Mouse (Mus musculus): ENCODE measurements around the gene Rnf126. TPM values are rescaled to one million over a fixed set of nuclear protein-coding genes. Genes with fewer than 3 reads are reported as not detected.
A peak's percentile ranks its signal among the peaks of the same experiment; 100 is the strongest.

The Rnf126 gene
- polyA plus RNA-seq, 1 experiment from 2014 or later = 98.8 TPM

GRCm38 (mm10) chr10:79721089-79721488, 45.7 kb downstream of the Rnf126 start:
- Histone ChIP-seq H3K27me3 (peaks cover 45% of the 10 kb centered on the region), H3K4me1 (peaks cover 16% of the 10 kb centered on the region), H3K4me3 (no peak overlapping the region), H3K9me3 (no peaks in the 10 kb centered on the region), H3K36me3 (no peaks in the 10 kb centered on the region), H3K9ac (replicated peaks) (no peak overlapping the region), H3K27ac (replicated peaks) (no peak overlapping the region), H3K4me2 (replicated peaks) (no peak overlapping the region)
- no peak for ATAC-seq (ENCODE audit: low FRiP score, low read depth)
- 68% methylated on average over 5 of the region's 5 CpGs for WGBS

- WGBS = 5% methylated on average over 43 of the region's 43 CpGs
These were observed 49.0 kb downstream of the Rnf126 start for GRCm38 (mm10) chr10:79717640-79718357.

DNA sequence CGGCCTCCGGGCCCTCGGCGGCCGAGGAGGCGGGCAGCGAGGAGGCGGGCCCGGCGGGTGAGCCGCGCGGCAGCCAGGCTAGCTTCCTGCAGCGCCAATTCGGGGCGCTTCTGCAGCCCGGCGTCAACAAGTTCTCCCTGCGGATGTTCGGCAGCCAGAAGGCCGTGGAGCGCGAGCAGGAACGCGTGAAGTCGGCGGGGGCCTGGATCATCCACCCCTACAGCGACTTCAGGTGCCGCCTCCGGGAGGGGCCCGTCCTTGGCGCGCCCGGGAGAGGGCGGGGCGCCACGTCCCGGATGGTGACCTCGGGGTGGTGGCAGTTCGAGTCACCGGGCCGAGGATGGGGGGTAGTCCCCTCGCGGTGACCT, 49.8 kb downstream of the Rnf126 start:
- peaks cover 18% of the 10 kb centered on the region for H3K4me1 ChIP-seq
- 0 out of 2 replicates have a peak, but pooled peaks have one; percentile 21 for ATAC-seq (ENCODE audit: low FRiP score, low read depth)
- peaks cover 62% of the 10 kb centered on the region for H3K27me3 ChIP-seq
- H3K4me2 ChIP-seq (replicated peaks) = peak overlapping the region; percentile 95
- H3K27ac ChIP-seq (replicated peaks) = no peak overlapping the region
- peak overlapping the region; percentile 58 for H3K9ac ChIP-seq (replicated peaks)
- H3K36me3 ChIP-seq = peaks cover 4% of the 10 kb centered on the region
- H3K4me3 ChIP-seq = peak overlapping the region; percentile 64
- H3K9me3 ChIP-seq = no peaks in the 10 kb centered on the region
- under 1% methylated on average over 39 of the region's 44 CpGs for WGBS

More at GRCm38 (mm10) chr10:79717640-79718357, 49.0 kb downstream of the Rnf126 start:
- H3K27ac ChIP-seq (replicated peaks) = no peak overlapping the region
- H3K4me1 ChIP-seq = peaks cover 18% of the 10 kb centered on the region
- H3K9me3 ChIP-seq = no peaks in the 10 kb centered on the region
- H3K4me2 ChIP-seq (replicated peaks) = peak overlapping the region; percentile 95
- no peak for ATAC-seq (ENCODE audit: low FRiP score, low read depth)
- H3K4me3 ChIP-seq = peak overlapping the region; percentile 64
- peak overlapping the region; percentile 58; the same call in 1 of the 2 replicates for H3K9ac ChIP-seq (replicated peaks)
- peaks cover 62% of the 10 kb centered on the region for H3K27me3 ChIP-seq
- no peaks in the 10 kb centered on the region; the same call in 1 of the 2 replicates for H3K36me3 ChIP-seq

- Histone ChIP-seq H3K27me3 (peaks cover 62% of the 10 kb centered on the region), H3K27ac (replicated peaks) (no peak within 1 kb of the TSS), H3K9ac (replicated peaks) (peak within 1 kb of the TSS; percentile 58), H3K4me3 (peak within 1 kb of the TSS; percentile 64), H3K4me1 (peaks cover 18% of the 10 kb centered on the region), H3K4me2 (replicated peaks) (peak within 1 kb of the TSS; percentile 95), H3K36me3 (peaks cover 10% of the 10 kb centered on the region), H3K9me3 (no peaks in the 10 kb centered on the region)
- WGBS = 3% methylated on average over 26 of the region's 91 CpGs
- ATAC-seq (ENCODE audit: low FRiP score, low read depth) = peak; percentile 48
These were observed 50.3 kb downstream of the Rnf126 start, which contains the start of gene Hcn2 for GRCm38 (mm10) chr10:79716254-79716987. Hcn2 (plus strand) TSS chr10:79716634.

DNA sequence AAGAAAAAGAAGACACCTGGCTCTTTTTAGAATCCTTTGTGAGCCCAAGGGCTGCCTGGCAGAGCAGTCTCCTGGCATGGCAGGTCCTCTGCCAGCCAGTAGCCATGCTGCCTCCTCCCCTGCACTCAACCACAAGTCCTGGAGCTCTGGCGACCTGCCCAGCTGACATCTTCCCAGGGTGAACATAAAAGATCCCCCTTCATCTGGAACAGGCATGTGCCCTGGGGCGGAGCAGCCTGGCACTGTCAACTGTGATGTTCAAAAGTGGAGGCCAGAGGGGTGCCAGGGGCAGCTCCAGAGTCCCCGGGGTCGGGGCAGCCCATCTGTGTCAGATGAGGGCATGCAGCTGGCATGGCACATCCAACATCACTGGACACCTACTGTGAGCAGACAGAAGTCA, 51.8 kb downstream of the Rnf126 start:
- Histone ChIP-seq H3K9ac (replicated peaks) (no peak overlapping the region), H3K27ac (replicated peaks) (no peak overlapping the region), H3K36me3 (peaks cover 24% of the 10 kb centered on the region), H3K4me2 (replicated peaks) (no peak overlapping the region), H3K27me3 (peaks cover 56% of the 10 kb centered on the region), H3K9me3 (no peaks in the 10 kb centered on the region), H3K4me3 (no peak overlapping the region), H3K4me1 (peaks cover 18% of the 10 kb centered on the region)
- 77% methylated on average over 4 of the region's 4 CpGs for WGBS
- no peak for ATAC-seq (ENCODE audit: low FRiP score, low read depth)

DNA sequence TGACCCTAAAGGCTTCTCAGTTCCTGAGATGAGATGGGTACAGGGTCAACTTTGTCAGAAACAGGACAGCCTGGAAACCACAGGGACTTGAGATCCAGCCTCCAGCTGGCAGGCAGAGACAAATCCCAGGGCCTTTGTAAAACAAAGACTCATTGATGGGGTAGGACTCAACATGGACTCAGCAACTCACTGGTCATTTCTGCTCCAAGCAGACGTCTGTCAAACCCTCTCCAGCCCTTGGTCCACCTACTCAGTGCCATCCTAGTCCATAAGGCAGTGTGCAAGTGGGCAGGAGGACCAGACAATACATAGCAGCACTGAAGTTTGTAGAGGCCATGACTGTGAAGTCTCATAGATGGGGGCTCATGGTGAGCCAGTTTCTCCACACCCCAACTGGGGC, 53.6 kb downstream of the Rnf126 start:
- Histone ChIP-seq H3K27me3 (peaks cover 38% of the 10 kb centered on the region), H3K4me1 (peaks cover 18% of the 10 kb centered on the region), H3K9ac (replicated peaks) (no peak overlapping the region), H3K4me3 (no peak overlapping the region), H3K9me3 (no peaks in the 10 kb centered on the region), H3K4me2 (replicated peaks) (no peak overlapping the region), H3K36me3 (peaks cover 43% of the 10 kb centered on the region), H3K27ac (replicated peaks) (no peak overlapping the region)
- no peak for ATAC-seq (ENCODE audit: low FRiP score, low read depth)
- 38% methylated on average over 1 of the region's 1 CpGs for WGBS

- 13% methylated on average over 4 of the region's 6 CpGs for WGBS
- Histone ChIP-seq H3K9me3 (no peaks in the 10 kb centered on the region), H3K4me1 (peaks cover 15% of the 10 kb centered on the region), H3K4me2 (replicated peaks) (no peak overlapping the region), H3K4me3 (no peak overlapping the region), H3K27me3 (peaks cover 32% of the 10 kb centered on the region), H3K27ac (replicated peaks) (no peak overlapping the region), H3K9ac (replicated peaks) (no peak overlapping the region), H3K36me3 (peaks cover 47% of the 10 kb centered on the region)
- ATAC-seq (ENCODE audit: low FRiP score, low read depth) = no peak
These were observed 54.1 kb downstream of the Rnf126 start for GRCm38 (mm10) chr10:79712499-79713126.

DNA sequence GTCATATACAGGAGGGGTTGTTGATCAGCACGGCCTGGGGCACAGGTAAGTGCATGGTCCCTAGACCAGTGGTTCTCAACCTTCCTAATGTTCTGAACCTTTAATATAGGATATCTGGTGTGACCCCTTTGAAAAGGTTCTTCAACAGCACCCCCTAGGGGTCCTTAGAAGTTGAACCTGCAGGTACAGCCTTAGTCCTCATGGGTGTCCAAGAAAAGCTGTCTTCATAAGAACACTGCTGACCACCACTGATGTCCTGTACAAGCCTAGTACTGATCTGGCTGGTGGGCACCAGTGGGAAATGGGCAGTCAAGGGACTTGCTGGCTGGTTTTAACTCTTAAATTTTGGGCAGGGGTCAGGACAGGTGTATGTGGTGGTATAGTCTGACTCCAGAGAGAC, 54.7 kb downstream of the Rnf126 start:
- 92% methylated on average over 1 of the region's 1 CpGs for WGBS
- peaks cover 49% of the 10 kb centered on the region for H3K36me3 ChIP-seq

DNA sequence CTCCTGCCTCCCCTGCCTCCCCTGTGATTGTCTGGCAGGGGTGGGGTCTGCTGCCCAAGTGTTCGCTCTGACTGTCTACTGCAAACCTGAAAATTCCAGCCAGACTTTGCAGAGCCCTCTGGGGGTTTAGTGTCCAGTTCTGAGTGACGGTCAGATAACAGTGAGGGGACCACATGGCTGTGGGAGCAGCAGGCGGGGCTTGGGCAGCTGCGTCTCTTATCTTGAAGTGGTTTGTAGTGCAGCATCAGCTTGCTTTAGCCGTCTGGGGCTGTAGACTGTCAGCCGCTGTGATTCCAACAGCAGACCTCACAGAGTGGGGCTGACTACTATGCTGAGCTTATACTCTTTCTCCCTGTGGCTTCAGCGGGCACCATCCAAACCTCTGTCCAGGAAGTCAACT, 57.4 kb downstream of the Rnf126 start:
- no peak for ATAC-seq (ENCODE audit: low FRiP score, low read depth)
- Histone ChIP-seq H3K9me3 (no peaks in the 10 kb centered on the region), H3K4me2 (replicated peaks) (no peak overlapping the region), H3K36me3 (peaks cover 49% of the 10 kb centered on the region), H3K4me3 (no peak overlapping the region), H3K27ac (replicated peaks) (no peak overlapping the region), H3K27me3 (no peaks in the 10 kb centered on the region), H3K9ac (replicated peaks) (no peak overlapping the region), H3K4me1 (peaks cover 25% of the 10 kb centered on the region)
- WGBS = 77% methylated on average over 7 of the region's 7 CpGs

More for the DNA sequence above, 54.7 kb downstream of the Rnf126 start:
- H3K4me1 ChIP-seq = peaks cover 12% of the 10 kb centered on the region
- no peak overlapping the region for H3K9ac ChIP-seq (replicated peaks)
- H3K9me3 ChIP-seq = no peaks in the 10 kb centered on the region
- peaks cover 26% of the 10 kb centered on the region for H3K27me3 ChIP-seq
- no peak overlapping the region for H3K27ac ChIP-seq (replicated peaks)
- H3K4me3 ChIP-seq = no peak overlapping the region
- H3K4me2 ChIP-seq (replicated peaks) = no peak overlapping the region
- no peak for ATAC-seq (ENCODE audit: low FRiP score, low read depth)

GRCm38 (mm10) chr10:79708668-79709067, 58.1 kb downstream of the Rnf126 start:
- ATAC-seq (ENCODE audit: low FRiP score, low read depth) = no peak
- no peak overlapping the region for H3K27ac ChIP-seq (replicated peaks)
- H3K9me3 ChIP-seq = no peaks in the 10 kb centered on the region
- H3K4me3 ChIP-seq = no peak overlapping the region
- 91% methylated on average over 21 of the region's 21 CpGs for WGBS
- H3K36me3 ChIP-seq = peaks cover 49% of the 10 kb centered on the region
- no peak overlapping the region for H3K4me2 ChIP-seq (replicated peaks)
- no peaks in the 10 kb centered on the region for H3K27me3 ChIP-seq
- H3K9ac ChIP-seq (replicated peaks) = no peak overlapping the region
- peaks cover 25% of the 10 kb centered on the region for H3K4me1 ChIP-seq
